Mouse (Mus musculus): ENCODE measurements at regions not wholly inside any gene's neighbourhood (a gene's known extent, or its start where the extent isn't known, plus 50 kb on each side); places are given as distances from the start of the nearest gene placed in this dataset.

DNA sequence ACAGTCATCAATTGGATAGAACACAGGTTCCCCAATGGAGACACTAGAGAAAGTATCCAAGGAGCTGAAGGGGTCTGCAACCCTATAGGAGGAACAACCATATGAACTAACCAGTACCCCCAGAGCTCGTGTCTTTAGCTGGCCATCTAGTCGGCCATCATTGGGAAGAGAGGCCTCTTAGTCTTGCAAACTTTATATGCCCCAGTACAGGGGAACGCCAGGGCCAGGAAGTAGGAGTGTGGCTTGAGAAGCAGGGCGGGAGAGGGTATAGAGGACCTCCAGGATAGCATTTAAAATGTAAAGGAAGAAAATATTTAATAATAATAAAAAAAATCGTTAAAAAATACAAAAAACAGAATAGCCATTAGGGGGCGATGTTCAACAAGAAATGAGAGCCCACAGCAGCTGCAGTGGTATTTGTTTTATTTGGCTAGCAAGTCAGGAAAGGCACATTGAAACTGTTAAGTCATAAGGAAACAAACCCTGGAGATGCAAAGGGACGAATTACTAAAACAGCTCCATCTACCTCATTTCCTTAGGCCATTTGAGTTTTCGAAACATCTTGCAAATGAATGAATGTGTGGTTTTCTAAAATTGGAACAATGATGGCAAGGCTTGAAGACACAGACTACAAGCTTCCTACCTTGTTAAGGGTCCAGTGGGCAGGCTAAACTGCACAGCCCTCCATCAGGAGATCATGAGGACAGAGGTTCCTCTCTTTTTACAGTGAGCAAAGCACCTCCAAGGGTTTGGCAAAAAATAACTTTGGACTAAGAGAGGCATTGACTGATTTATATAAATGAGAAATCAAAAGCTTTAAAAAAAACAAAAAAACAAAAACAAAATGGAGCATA is 350.7 kb upstream of the Rasa1 start:
- DNase-seq (ENCODE audit: low spot score in 2 of 2) = no peak

DNA sequence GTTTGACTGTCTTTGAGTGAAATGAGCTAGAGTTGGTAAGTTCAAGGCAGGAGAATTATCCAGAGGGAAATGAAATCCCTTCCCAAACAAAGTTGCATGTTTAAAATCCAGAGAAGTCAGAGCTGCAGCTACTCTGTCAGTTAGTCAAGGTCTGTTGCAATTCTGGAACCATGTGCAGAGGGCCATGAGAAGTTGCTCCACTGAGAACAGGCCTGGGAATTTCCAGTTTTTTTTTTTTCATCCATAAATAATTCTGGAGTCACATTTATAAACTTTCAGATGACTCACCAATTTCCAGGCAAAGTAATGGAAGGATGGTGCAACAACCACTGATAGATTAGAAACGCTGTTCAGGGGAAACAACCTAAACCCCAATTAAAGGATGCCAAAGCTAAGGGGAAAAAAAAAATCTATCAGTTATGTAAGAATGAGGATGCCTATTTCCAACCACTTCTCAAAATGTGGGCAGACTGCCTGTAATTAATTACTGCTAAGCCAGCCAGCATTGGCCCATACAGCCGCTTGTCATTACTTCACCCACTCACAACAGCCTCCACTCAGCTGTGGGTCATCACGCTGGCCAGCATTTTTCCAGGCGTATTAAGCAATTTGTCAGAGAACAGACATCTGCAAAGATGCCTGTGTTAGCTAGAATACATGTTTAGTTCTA is 340.7 kb upstream of the Rasa1 start:
- DNase-seq (ENCODE audit: low spot score in 2 of 2) = peak; percentile 3 to 41

All from left cerebral cortex, adult 9 months (tissue).